Mouse (Mus musculus) midbrain, embryonic 11.5 days (tissue): ENCODE data around the gene Prkd3. TPM values are rescaled to one million over a fixed set of nuclear protein-coding genes. Genes with fewer than 3 reads are reported as not detected.
A peak's percentile ranks its signal among the peaks of the same experiment; 100 is the strongest.

Source experiments
- ATAC-seq: fragments of 200-750 bp; cut with Nextera tagmentation; 2 replicates; pipeline ENCODE4 v1.8.0; 2017; ENCODE audit warnings: moderate TSS enrichment, moderate library complexity; ENCODE audit not compliant: low FRiP score
- DNase-seq: peaks from one replicate; pipeline ENCODE4 v3.0.0; 2015; ENCODE audit warnings: low spot score; ENCODE audit errors: missing footprints
- H3K27ac ChIP-seq: fragments of 300-500 bp; sonication (generic); 2 replicates; pipeline ENCODE4 v1.5.1; 2014; ENCODE audit warnings: low read depth, low read length
- H3K27me3 ChIP-seq: fragments of 300-500 bp; sonication (generic); 2 replicates; pipeline ENCODE4 v1.6.1; 2014; ENCODE audit warnings: mild to moderate bottlenecking, low read length, moderate library complexity, mixed read lengths; ENCODE audit not compliant: control insufficient read depth, insufficient read depth
- H3K36me3 ChIP-seq: fragments of 300-500 bp; sonication (generic); 2 replicates; pipeline ENCODE4 v1.6.1; 2014; ENCODE audit warnings: mild to moderate bottlenecking, low read length, moderate library complexity, mixed read lengths; ENCODE audit not compliant: control insufficient read depth, insufficient read depth
- H3K4me1 ChIP-seq: fragments of 300-500 bp; sonication (generic); 2 replicates; pipeline ENCODE4 v1.6.1; 2014; ENCODE audit warnings: low read length; ENCODE audit not compliant: control insufficient read depth, insufficient read depth
- H3K4me2 ChIP-seq: fragments of 300-500 bp; sonication (generic); 2 replicates; pipeline ENCODE4 v1.6.1; 2014; ENCODE audit warnings: mild to moderate bottlenecking, moderate library complexity
- H3K4me3 ChIP-seq: fragments of 300-500 bp; sonication (generic); 2 replicates; pipeline ENCODE4 v1.5.1; 2014; ENCODE audit warnings: low read depth, low read length
- H3K9ac ChIP-seq: fragments of 300-500 bp; sonication (generic); 2 replicates; pipeline ENCODE4 v1.6.1; 2014; ENCODE audit warnings: low read length
- H3K9me3 ChIP-seq: fragments of 300-500 bp; sonication (generic); 2 replicates; pipeline ENCODE4 v1.6.1; 2016; ENCODE audit warnings: low read length; ENCODE audit not compliant: control insufficient read depth
- WGBS: fragments of 180-500 bp; shearing (Covaris S2); extraction: QIAGEN DNeasy Blood & Tissue Kit; methylation state at CpG from one replicate; pipeline ENCODE4 v1.1.7; 2014; 5-methylcytosine and 5-hydroxymethylcytosine counted together
- polyA plus RNA-seq: library from polyadenylated mRNA; unstranded; fragments of >200 nt; fragmentation: Nextera tagmentation; extraction: Ambion mirVana; gene quantifications from 2 replicates; pipeline ENCODE4 v1.2.1, GENCODE M21; 2014

The Prkd3 gene
- polyA plus RNA-seq, 1 experiment from 2014 or later, result 48.0 TPM

DNA sequence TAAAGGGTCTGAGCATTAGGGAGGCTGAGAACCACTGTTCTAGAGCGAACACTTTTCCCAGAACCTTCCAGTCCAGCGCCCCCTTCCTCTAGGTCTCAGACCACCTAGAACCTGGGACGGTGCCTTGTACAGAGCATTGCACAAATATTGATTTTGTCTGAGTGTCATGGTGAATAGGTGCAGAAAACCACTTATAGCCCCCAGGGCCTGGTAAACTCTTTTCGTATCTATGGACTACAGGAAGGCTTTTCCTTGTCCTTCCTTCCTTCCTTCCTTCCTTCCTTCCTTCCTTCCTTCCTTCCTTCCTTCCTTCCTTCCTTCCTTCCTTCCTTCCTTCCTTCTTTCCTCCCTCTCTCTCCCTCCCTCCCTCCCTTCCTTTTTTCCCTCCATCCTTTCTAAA is 31.0 kb upstream of the Prkd3 start, which contains the start of gene Qpct:
Gene Qpct (plus strand): TSS at position 301 of the 400 bp plus-strand sequence.
- 0 out of 2 replicates have a peak, but pooled peaks have one; percentile 7 for ATAC-seq
- Histone ChIP-seq H3K4me2 (peak within 1 kb of the TSS; percentile 95), H3K4me3 (peak within 1 kb of the TSS; percentile 55), H3K4me1 (no peaks in the 10 kb centered on the region), H3K9ac (peak within 1 kb of the TSS; percentile 59), H3K27me3 (peaks cover 4% of the 10 kb centered on the region), H3K9me3 (no peaks in the 10 kb centered on the region), H3K27ac (no peak within 1 kb of the TSS), H3K36me3 (no peaks in the 10 kb centered on the region)
- WGBS, result 84% methylated on average over 4 of the region's 4 CpGs
- peak; percentile 72 for DNase-seq

DNA sequence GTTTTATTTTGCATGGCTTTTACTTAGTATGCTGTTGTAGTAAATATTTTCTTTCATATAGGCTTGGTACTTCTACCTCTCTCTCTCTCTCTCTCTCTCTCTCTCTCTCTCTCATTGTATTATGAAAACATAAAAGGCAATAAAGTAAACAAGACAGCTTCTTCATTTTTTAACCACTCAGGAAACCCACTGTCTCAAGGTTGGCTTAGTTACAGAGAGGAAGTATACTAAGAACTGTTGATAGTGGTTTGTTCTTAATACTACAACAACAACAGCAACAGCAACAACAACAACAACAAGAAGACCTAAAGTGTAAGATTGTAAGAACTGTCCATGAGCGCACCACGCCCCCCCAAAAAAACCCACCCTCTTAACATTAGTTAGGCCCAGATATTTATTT is 23.1 kb upstream of the Prkd3 start:
- 97% methylated on average over 2 of the region's 2 CpGs for WGBS
- no peaks in the 10 kb centered on the region for H3K4me1 ChIP-seq

DNA sequence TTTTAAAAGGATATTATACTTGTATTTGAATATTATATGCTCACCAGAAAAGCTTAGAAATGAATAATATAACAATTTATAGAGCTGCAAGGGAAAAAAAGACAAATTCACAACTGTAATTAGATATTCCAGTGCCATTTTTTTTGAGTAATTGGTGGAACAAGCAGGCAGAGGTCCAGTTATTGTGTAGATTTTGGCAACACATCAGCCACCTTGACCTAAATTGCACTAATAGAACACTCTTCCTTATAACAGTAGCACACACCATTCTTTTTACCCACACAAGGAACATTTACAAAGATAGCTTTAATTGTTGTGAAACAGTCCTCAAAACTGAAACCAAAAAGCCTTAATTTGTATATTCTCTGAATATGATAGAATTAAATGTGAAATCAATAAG is 19.0 kb upstream of the Prkd3 start:
- no peak for ATAC-seq
- DNase-seq, result no peak
- no peaks in the 10 kb centered on the region for H3K9me3 ChIP-seq
- no peaks in the 10 kb centered on the region for H3K36me3 ChIP-seq
- no peak overlapping the region for H3K9ac ChIP-seq
- H3K27me3 ChIP-seq, result no peaks in the 10 kb centered on the region
- no peak overlapping the region for H3K4me2 ChIP-seq
- no peak overlapping the region for H3K4me3 ChIP-seq
- H3K27ac ChIP-seq, result no peak overlapping the region
- H3K4me1 ChIP-seq, result no peaks in the 10 kb centered on the region

More for the DNA sequence above, 23.1 kb upstream of the Prkd3 start:
- Histone ChIP-seq H3K4me3 (no peak overlapping the region), H3K27me3 (no peaks in the 10 kb centered on the region), H3K4me2 (no peak overlapping the region), H3K36me3 (no peaks in the 10 kb centered on the region), H3K27ac (no peak overlapping the region), H3K9ac (no peak overlapping the region), H3K9me3 (no peaks in the 10 kb centered on the region)
- DNase-seq (no peak), ATAC-seq (no peak)

DNA sequence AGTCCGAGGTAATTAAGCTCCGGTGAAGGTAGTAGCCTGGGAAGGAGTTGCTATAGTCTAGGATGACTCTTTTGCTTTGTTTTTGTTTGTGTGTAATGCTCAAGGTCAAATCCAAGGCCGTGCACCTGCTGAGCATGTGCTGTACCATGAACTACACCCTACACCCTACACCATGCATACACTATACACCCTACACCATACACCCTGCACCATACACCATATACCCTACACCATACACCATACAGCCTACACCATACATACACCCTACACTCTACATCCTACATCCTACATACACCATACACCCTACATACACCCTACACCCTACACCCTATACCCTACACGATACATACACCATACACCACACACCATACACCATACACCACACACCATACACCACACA is 12.2 kb upstream of the Prkd3 start:
- Histone ChIP-seq H3K27ac (no peak overlapping the region), H3K9ac (no peak overlapping the region), H3K4me3 (no peak overlapping the region), H3K36me3 (no peaks in the 10 kb centered on the region), H3K9me3 (no peaks in the 10 kb centered on the region), H3K4me2 (no peak overlapping the region), H3K27me3 (no peaks in the 10 kb centered on the region), H3K4me1 (no peaks in the 10 kb centered on the region)
- 84% methylated on average over 4 of the region's 4 CpGs for WGBS
- DNase-seq (peak; percentile 19), ATAC-seq (no peak)

DNA sequence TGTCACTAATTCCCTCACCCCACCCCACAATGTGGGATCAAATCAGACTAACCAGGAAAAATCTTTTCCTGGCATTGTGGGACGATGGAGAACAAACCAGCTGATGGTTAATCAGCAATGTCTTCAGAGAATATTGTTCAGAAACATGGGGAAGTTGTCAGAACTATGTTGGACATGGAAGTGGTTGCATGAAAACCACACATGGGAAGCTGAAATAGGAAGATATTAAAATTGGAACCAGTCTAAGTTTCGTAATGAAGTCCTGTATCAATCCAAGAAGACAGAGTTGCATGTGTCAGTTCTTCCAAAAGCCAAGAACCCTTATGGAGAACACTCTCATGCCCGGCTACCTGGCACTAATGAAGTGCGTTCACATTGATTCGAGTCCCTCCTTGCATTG is 11.0 kb upstream of the Prkd3 start:
- Histone ChIP-seq H3K9me3 (no peaks in the 10 kb centered on the region), H3K4me3 (no peak overlapping the region), H3K36me3 (no peaks in the 10 kb centered on the region), H3K4me2 (no peak overlapping the region), H3K27me3 (no peaks in the 10 kb centered on the region), H3K4me1 (no peaks in the 10 kb centered on the region), H3K27ac (no peak overlapping the region), H3K9ac (no peak overlapping the region)
- 83% methylated on average over 5 of the region's 5 CpGs for WGBS
- ATAC-seq (no peak), DNase-seq (peak; percentile 12)

DNA sequence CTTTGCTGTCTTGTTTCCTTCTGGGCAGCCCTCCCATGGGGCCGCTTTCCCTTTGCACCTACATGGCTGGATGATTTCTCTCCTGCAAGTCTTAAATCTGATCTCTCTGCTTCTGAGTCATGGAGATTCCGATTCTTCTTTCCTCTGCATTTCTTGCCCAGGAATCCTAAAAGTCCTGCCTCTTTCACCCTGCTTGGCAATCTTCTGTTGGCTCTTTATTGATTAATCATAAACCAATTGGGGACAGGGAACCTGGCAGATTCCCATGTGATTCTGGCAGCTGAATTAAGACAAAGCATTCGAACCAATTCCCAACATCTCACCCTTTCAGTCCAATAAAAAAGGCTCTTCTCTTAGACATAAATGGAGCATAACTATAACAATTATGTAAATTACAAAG is 8.6 kb upstream of the Prkd3 start:
- Histone ChIP-seq H3K27ac (no peak overlapping the region), H3K9me3 (no peaks in the 10 kb centered on the region), H3K9ac (no peak overlapping the region), H3K4me2 (no peak overlapping the region), H3K27me3 (no peaks in the 10 kb centered on the region), H3K36me3 (no peaks in the 10 kb centered on the region), H3K4me1 (no peaks in the 10 kb centered on the region), H3K4me3 (no peak overlapping the region)
- no peak for ATAC-seq
- DNase-seq, result peak; percentile 54
- 89% methylated on average over 3 of the region's 3 CpGs for WGBS

DNA sequence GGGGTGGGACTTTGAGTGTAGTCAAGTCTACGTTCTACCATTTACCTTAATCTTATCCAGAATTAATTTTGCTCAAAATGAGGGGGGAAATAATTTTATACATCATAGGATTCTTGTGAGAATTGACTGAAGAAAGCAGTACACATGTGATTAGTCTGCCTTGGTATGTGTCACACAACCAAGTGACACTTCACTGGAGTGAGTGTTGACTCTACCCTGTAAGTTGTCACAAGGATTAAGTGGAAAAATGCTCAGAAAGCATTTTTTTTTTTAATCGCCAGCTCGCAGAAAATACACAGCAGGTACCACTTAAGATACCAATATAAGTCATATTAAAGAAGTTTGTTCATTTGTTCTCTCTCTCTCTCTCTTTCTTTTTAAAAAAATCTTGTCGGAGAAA is 3.9 kb upstream of the Prkd3 start:
- no peaks in the 10 kb centered on the region; the same call in 1 of the 2 replicates for H3K4me1 ChIP-seq
- 84% methylated on average over 4 of the region's 4 CpGs for WGBS
- DNase-seq, result no peak
- H3K36me3 ChIP-seq, result no peaks in the 10 kb centered on the region
- H3K4me3 ChIP-seq, result no peak overlapping the region
- no peak overlapping the region for H3K9ac ChIP-seq
- H3K27ac ChIP-seq, result no peak overlapping the region
- ATAC-seq, result no peak
- H3K9me3 ChIP-seq, result no peaks in the 10 kb centered on the region
- no peak overlapping the region for H3K4me2 ChIP-seq
- no peaks in the 10 kb centered on the region; the same call in 1 of the 2 replicates for H3K27me3 ChIP-seq

DNA sequence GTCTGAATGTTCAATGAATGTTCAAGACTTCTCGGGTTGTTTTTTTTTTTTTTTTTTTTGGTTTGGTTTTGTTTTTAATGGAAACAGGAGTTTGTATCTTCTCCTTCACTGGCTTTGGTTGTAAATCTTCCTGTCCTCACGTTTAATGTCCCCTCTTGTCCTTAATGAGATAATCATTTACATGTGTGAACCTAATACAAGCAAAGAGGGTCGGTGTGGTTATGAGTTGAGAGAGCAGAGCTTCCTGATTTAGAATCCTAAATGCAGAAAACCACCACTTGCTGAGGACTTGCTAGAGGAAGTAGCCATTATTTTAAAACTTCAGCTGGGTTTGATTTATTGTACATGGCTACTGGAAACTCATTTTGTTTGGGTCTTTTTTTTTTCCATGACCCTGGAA is 2.1 kb upstream of the Prkd3 start:
- H3K27ac ChIP-seq, result no peak overlapping the region
- peaks cover 5% of the 10 kb centered on the region; the same call in 1 of the 2 replicates for H3K4me1 ChIP-seq
- H3K9ac ChIP-seq, result no peak overlapping the region
- no peak for DNase-seq
- 62% methylated on average over 3 of the region's 3 CpGs for WGBS
- no peak overlapping the region for H3K4me3 ChIP-seq
- no peaks in the 10 kb centered on the region; the same call in 1 of the 2 replicates for H3K27me3 ChIP-seq
- H3K4me2 ChIP-seq, result no peak overlapping the region
- H3K36me3 ChIP-seq, result no peaks in the 10 kb centered on the region
- no peaks in the 10 kb centered on the region for H3K9me3 ChIP-seq
- no peak for ATAC-seq

DNA sequence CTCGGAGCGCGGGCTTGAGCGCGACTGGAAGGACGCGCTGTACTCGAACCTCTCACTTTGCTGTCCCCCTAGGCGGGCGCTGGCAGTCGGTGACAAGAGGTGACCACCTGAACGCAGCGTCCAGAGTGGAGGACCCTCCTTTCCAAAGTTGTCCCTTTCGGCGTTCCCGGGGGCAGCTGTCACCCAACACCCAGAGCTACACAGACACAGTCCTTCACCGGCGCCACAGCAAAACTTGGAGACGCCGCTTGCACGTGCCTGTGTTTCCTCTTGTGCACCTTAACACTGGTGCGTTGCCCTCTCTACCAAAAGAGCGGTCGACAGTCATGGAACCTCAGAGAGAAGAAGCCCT is 344 bp upstream of the Prkd3 start:
- H3K36me3 ChIP-seq, result no peaks in the 10 kb centered on the region
- DNase-seq, result peak; percentile 96
- no peak for ATAC-seq
- peak overlapping the region; percentile 82 for H3K4me3 ChIP-seq
- peaks cover 8% of the 10 kb centered on the region; the same call in 1 of the 2 replicates for H3K4me1 ChIP-seq
- H3K9me3 ChIP-seq, result no peaks in the 10 kb centered on the region
- WGBS, result 1% methylated on average over 24 of the region's 24 CpGs
- no peak overlapping the region for H3K27ac ChIP-seq
- H3K27me3 ChIP-seq, result no peaks in the 10 kb centered on the region; the same call in 1 of the 2 replicates
- peak overlapping the region; percentile 94 for H3K9ac ChIP-seq
- H3K4me2 ChIP-seq, result peak overlapping the region; percentile 71
